Mouse (Mus musculus) megakaryocyte, embryonic 14.5 days (primary cell): ENCODE measurements around the gene Gm3776.
"Not testable (repeated sequence)": the region's sequence is repeated elsewhere in the genome, so short reads cannot be mapped to it uniquely, and the experiment has no call there.

Experiments used
- FLI1 ChIP-seq: IDR thresholded peaks from 2 replicates; pipeline ENCODE4 v1.6.1; 2012; ENCODE audit warnings: low read length, inconsistent platforms, mixed read lengths
- GATA1 ChIP-seq: IDR thresholded peaks from 3 replicates; pipeline ENCODE4 v1.6.1; 2012; ENCODE audit warnings: mixed read lengths, low read length, inconsistent platforms, borderline replicate concordance

- TF ChIP-seq FLI1, GATA1: not testable (repeated sequence)
Measured at GRCm38 (mm10) chr9:78255683-78256470, 1.1 kb upstream of the Gm3776 start.
